Mouse (Mus musculus): ENCODE data around the gene Elp5. TPM values are rescaled to one million over a fixed set of nuclear protein-coding genes. Genes with fewer than 3 reads are reported as not detected.
"Not testable (repeated sequence)": the region's sequence is repeated elsewhere in the genome, so short reads cannot be mapped to it uniquely, and the experiment has no call there.

The Elp5 gene
- polyA plus RNA-seq, 1 experiment: 1.9 TPM

DNA sequence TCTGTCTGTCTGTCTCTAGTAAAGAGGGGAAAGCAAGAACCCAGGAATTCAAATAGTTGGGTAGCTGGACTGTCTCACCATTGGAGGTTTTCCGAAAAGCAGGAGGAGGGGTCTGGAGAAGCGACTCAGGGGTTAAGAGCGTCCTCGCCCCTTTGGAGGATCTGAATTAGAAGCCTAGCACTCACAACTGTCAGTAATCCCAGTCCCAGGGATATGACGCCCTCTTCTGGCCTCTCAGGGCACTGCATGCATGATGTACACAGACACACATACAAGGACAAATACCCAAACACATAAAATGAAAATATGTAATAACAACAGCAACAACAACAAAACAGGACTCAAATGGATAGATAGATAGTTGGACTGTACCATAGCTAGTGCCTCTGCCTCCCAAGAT, 21.7 kb downstream of the Elp5 start:
- Histone ChIP-seq H3K4me1 (ENCODE audit: control insufficient read depth) (peaks cover 4% of the 10 kb centered on the region), H3K4me3 (replicated peaks) (no peak overlapping the region), H3K9me3 (ENCODE audit: control insufficient read depth, low read length) (peaks cover 15% of the 10 kb centered on the region), H3K27me3 (ENCODE audit: control insufficient read depth) (peaks cover 95% of the 10 kb centered on the region), H3K36me3 (ENCODE audit: control insufficient read depth) (no peaks in the 10 kb centered on the region)
- TF ChIP-seq TAL1 (IDR thresholded peaks at IDR 0.05; ENCODE audit: low read length) (no peak), GATA1 (IDR thresholded peaks at IDR 0.05; ENCODE audit: low read length) (no peak)

DNA sequence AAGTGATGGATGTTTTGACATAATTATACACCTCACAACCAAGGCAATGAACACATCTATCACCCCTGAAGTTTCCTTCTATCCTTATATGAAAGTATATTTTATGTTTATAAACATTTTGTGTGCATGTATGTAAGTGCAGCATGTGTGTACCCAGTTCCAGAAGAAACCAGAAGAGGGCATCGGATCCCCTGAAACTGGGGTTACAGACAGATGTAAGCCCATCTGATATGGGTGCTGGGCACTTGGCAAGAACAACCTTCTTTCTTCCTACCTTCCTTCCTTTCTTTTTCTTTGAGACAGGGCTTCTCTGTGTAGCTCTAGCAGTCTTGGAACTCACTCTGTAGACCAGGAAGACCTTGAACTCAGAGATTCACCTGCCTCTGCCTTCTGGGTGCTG, 26.1 kb downstream of the Elp5 start:
- 0 out of 2 replicates have a peak, but pooled peaks cover 2% of the 10 kb centered on the region for H3K9me3 ChIP-seq (ENCODE audit: control insufficient read depth, low read length)
- TF ChIP-seq TAL1 (IDR thresholded peaks at IDR 0.05; ENCODE audit: low read length) (no peak), GATA1 (IDR thresholded peaks at IDR 0.05; ENCODE audit: low read length) (no peak)
- H3K4me1 ChIP-seq (ENCODE audit: control insufficient read depth): peaks cover 4% of the 10 kb centered on the region
- no peak overlapping the region for H3K4me3 ChIP-seq (replicated peaks)
- H3K27me3 ChIP-seq (ENCODE audit: control insufficient read depth): peaks cover 79% of the 10 kb centered on the region
- no peaks in the 10 kb centered on the region for H3K36me3 ChIP-seq (ENCODE audit: control insufficient read depth)

DNA sequence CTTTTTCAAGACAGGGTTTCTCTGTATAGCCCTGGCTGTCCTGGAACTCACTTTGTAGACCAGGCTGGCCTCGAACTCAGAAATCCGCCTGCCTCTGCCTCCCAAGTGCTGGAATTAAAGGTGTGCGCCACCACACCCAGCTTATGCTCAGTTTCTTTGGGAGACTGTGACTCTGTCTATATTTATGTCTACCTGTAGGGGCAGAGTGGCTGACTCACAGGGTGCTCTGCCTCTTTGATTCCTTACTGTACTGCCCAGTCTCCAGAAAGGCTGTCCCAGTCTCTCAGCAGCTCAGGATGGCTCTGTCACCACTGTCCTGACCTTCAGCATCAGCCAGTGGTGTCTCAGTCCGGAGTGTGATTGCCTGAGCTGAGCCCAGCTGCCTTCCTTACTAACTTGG, 26.7 kb downstream of the Elp5 start:
- H3K4me1 ChIP-seq (ENCODE audit: control insufficient read depth); H3K36me3 ChIP-seq (ENCODE audit: control insufficient read depth); H3K4me3 ChIP-seq (replicated peaks); H3K9me3 ChIP-seq (ENCODE audit: control insufficient read depth, low read length): not testable (repeated sequence)
- H3K27me3 ChIP-seq (ENCODE audit: control insufficient read depth): peaks cover 79% of the 10 kb centered on the region

DNA sequence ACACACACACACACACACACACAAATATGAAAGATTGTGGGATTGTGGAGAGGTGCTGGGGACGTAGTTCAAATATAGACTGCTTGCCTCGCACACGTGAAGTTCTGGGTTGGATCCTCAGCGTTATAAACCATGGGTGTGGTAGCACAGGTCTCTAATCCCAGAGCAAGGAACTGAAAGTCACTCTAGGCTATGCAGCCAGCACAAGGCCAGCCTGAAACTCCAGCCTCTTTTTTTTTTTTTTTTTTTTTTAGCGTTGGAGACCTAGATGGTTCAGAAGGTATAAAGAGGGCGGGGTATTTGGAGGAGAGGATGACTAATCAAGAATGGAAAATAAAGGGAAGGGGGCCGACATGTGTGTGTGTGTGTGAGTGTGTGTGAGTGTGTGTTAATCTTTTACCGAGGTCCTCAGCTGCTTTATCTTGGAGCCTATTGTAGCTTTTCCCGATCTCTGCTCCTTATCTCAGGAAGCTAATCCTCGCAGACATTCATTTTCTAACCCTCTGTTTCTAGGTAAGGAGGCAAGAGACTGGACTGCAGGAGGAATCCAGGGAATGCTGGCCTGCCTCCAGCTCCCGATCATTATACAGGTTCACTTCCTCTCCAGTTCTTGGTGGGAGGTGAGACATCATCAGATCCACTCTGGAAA, 28.9 kb downstream of the Elp5 start:
- Histone ChIP-seq H3K4me3 (replicated peaks) (no peak overlapping the region), H3K4me1 (ENCODE audit: control insufficient read depth) (peaks cover 18% of the 10 kb centered on the region), H3K36me3 (ENCODE audit: control insufficient read depth) (no peaks in the 10 kb centered on the region), H3K27me3 (ENCODE audit: control insufficient read depth) (peaks cover 68% of the 10 kb centered on the region), H3K9me3 (ENCODE audit: control insufficient read depth, low read length) (no peaks in the 10 kb centered on the region)
- TF ChIP-seq TAL1 (IDR thresholded peaks at IDR 0.05; ENCODE audit: low read length) (no peak), GATA1 (IDR thresholded peaks at IDR 0.05; ENCODE audit: low read length) (no peak)

DNA sequence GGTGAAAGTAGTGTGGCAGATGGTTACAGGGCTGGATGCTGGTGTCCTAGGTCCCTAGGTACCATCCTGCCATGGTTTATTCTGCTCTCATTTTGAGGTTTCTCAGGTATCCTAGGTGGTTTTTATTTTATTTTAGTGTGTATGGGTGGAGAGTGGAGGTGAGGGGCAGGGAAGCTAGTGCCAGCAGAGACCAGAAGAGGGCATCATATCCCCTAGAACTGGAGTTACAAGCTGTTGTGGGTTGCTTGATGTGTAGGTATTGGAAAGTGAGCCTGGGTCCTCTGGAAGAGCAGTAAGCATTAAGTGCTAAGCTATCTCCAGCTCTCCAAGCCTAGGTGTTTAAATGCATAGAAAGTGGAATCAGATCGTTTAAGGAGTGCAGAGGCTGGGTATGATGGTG, 30.0 kb downstream of the Elp5 start:
- Histone ChIP-seq H3K9me3 (ENCODE audit: control insufficient read depth, low read length) (no peaks in the 10 kb centered on the region), H3K36me3 (ENCODE audit: control insufficient read depth) (peaks cover 3% of the 10 kb centered on the region), H3K4me1 (ENCODE audit: control insufficient read depth) (peaks cover 23% of the 10 kb centered on the region), H3K4me3 (replicated peaks) (no peak overlapping the region), H3K27me3 (ENCODE audit: control insufficient read depth) (peaks cover 60% of the 10 kb centered on the region)
- TF ChIP-seq TAL1 (IDR thresholded peaks at IDR 0.05; ENCODE audit: low read length) (no peak), GATA1 (IDR thresholded peaks at IDR 0.05; ENCODE audit: low read length) (no peak)

DNA sequence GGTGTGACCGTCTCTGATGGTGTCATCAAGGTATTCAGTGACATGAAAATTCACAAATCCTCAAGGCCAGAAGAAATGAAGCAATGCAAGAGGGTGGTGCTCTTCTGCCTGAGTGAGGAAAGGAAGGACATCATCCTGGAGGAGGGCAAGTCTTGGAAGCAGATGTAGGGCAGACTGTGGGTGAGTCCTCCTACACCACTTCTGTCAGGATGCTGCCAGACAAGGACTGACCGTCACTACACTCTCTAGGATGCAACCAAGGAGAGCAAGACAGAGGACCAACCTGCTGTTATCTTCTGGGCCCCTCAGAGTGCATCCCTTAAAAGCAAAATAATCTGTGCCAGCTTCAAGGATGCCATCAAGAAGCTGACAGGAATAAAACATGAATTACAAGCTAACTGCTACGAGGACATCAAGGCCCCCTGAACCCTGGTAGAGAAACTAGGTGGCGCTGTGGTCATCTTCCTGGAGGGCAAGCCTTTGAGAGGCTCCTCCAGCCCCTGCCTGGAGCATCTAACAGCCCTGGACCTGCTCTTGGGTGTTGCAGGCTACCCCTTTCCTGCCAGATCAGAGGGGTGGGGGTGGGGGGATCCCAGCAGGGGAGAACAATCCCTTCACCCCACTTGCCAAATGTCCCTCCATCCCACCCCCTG, 31.4 kb downstream of the Elp5 start:
- Histone ChIP-seq H3K4me3 (replicated peaks) (no peak overlapping the region), H3K9me3 (ENCODE audit: control insufficient read depth, low read length) (no peaks in the 10 kb centered on the region), H3K27me3 (ENCODE audit: control insufficient read depth) (peaks cover 47% of the 10 kb centered on the region), H3K4me1 (ENCODE audit: control insufficient read depth) (peaks cover 36% of the 10 kb centered on the region), H3K36me3 (ENCODE audit: control insufficient read depth) (peaks cover 17% of the 10 kb centered on the region)
- TF ChIP-seq GATA1 (IDR thresholded peaks at IDR 0.05; ENCODE audit: low read length) (no peak), TAL1 (IDR thresholded peaks at IDR 0.05; ENCODE audit: low read length) (no peak)

DNA sequence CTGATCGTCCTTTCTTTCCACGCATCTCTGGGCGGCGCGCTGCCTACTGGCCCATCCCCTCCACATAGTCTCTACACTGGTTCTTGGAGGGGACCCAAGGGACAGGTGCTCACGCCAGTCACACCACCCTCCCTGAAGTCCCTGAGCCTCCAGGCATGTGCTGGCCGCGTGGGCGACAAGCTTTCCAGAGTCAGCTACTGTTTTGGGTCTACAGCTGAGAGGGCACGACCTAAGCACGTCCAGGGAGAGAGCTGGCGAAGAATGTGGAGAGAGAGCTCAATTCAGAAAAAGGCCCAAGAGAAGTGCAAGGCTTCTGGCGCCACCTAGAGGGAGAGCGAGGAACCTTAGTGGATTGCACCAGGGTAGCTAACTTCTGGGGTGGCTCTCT, 33.6 kb downstream of the Elp5 start:
- H3K4me3 ChIP-seq (replicated peaks): peak overlapping the region; percentile 86

DNA sequence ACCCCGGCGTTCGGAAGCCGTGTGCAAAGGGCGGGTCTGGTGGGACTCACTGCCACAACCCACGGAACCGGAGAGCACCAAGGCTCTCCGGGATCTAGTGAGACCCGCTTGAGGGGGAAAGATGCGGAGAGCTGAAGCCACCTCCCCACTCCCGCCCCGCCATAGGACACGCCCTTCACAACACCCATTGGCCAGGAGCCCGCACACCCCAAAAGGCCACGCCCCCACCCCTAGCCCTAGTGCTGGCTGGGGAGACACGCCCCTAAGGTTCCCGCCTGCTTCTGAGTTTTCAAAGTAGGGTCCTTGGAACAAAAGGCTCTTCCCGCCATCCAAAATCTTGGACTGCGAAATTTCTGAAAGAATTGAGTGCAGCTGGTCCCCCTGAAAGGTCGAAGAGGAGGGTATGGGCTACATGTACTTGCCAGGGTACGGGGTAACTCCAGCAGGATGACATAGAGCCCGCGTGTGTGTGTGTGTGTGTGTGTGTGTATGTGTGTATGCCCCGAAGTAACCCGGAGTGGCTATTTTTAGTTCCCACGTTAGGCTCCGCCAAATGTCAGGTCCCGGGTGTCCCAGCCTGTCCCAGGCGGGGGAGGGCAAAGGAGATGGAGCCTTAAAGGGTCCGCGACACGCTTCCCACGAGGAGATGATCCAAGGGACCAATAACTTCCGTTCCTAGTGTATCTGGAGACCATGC, 34.1 kb downstream of the Elp5 start, which contains the start of gene Slc2a4:
Gene Slc2a4 (minus strand): TSS at position 123 of the 697 bp plus-strand sequence.
- peaks cover 41% of the 10 kb centered on the region for H3K27me3 ChIP-seq (ENCODE audit: control insufficient read depth)
- peaks cover 59% of the 10 kb centered on the region for H3K4me1 ChIP-seq (ENCODE audit: control insufficient read depth)

More for the DNA sequence above, 33.6 kb downstream of the Elp5 start:
- Histone ChIP-seq H3K27me3 (ENCODE audit: control insufficient read depth) (peaks cover 43% of the 10 kb centered on the region), H3K9me3 (ENCODE audit: control insufficient read depth, low read length) (no peaks in the 10 kb centered on the region), H3K36me3 (ENCODE audit: control insufficient read depth) (peaks cover 38% of the 10 kb centered on the region), H3K4me1 (ENCODE audit: control insufficient read depth) (peaks cover 58% of the 10 kb centered on the region)
- TF ChIP-seq GATA1 (IDR thresholded peaks at IDR 0.05; ENCODE audit: low read length) (no peak), TAL1 (IDR thresholded peaks at IDR 0.05; ENCODE audit: low read length) (no peak)

DNA sequence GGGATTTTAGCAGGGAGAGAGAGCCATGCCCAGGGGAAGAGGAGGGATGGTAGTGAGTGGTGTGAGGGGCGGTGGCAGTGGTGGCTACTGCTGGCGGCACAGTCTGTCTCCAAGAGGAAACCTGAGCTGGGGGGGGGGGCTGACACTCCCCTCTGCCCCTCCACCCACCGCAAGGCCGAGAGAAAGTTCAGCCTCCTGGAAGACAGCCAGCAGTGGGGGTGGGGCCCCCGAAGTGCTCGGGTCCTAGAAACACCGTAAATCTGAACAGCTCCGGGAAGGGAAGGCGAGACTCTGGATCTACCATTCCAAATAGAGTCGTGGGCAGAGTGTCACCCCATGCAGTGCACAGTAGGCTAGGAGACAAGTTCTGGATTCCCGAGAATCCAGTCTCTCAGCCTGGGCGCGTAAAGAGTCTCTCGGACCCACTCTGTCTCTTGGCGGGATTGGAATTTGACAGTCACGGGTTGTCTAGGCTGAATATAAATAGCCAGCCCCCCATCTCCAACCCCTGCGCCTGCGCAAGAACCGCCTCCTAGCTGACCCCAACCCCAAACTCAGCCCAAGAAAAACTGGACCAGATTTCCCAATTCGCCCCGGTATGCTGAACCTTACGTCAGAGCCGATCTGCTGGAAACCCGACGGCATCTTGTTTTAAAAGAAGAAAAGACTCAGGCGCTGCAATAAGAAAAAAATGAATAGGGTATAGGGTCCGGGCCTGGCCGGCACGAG, 34.8 kb downstream of the Elp5 start:
- Histone ChIP-seq H3K4me3 (replicated peaks) (peak overlapping the region; percentile 86), H3K9me3 (ENCODE audit: control insufficient read depth, low read length) (no peaks in the 10 kb centered on the region; the same call in 1 of the 2 replicates), H3K27me3 (ENCODE audit: control insufficient read depth) (peaks cover 40% of the 10 kb centered on the region), H3K36me3 (ENCODE audit: control insufficient read depth) (peaks cover 51% of the 10 kb centered on the region), H3K4me1 (ENCODE audit: control insufficient read depth) (peaks cover 65% of the 10 kb centered on the region)
- no peak for TF ChIP-seq GATA1 (IDR thresholded peaks at IDR 0.05; ENCODE audit: low read length)
- no peak for TF ChIP-seq TAL1 (IDR thresholded peaks at IDR 0.05; ENCODE audit: low read length)

More for the DNA sequence above, 34.1 kb downstream of the Elp5 start, which contains the start of gene Slc2a4:
- TF ChIP-seq GATA1 (IDR thresholded peaks at IDR 0.05; ENCODE audit: low read length): no peak
- TF ChIP-seq TAL1 (IDR thresholded peaks at IDR 0.05; ENCODE audit: low read length): no peak
- Histone ChIP-seq H3K9me3 (ENCODE audit: control insufficient read depth, low read length) (no peaks in the 10 kb centered on the region), H3K36me3 (ENCODE audit: control insufficient read depth) (peaks cover 44% of the 10 kb centered on the region), H3K4me3 (replicated peaks) (peak within 1 kb of the TSS; percentile 86)
